Mouse (Mus musculus) gastrocnemius, postnatal 36 days (tissue): ENCODE measurements around the gene Cks2. TPM values are rescaled to one million over a fixed set of nuclear protein-coding genes. Genes with fewer than 3 reads are reported as not detected.

Experiments
- DNase-seq, 2 experiments: peaks; one replicate each; pipeline ENCODE4 v3.0.0; 2022
- intact Hi-C: fragments of 180-260 bp; cut with DNase I; formaldehyde crosslinking; loops from one replicate; pipeline ENCODE4 v1.15.1; 2025
- long read RNA-seq, 2 experiments: library from polyadenylated mRNA; stranded (forward); transcript quantifications; one replicate each; pipeline ENCODE4 v2.0.0; 2021
- total RNA-seq, 2 experiments: library from RNA; stranded (reverse); gene quantifications; 2 replicates each; pipeline ENCODE4 v1.2.3; 2021

Cks2 gene
- 1 to 10 TPM in 1 of 2 experiments, under 1 TPM in 1; 0.99 to 1.9 TPM for total RNA-seq
- long read RNA-seq, experiment 1, result 0 reads
- long read RNA-seq, experiment 2, partial matches to known transcripts, result 0 of 1 reads
- long read RNA-seq, experiment 2, other reads (novel, unspliced or antisense), result 0 of 1 reads

DNA sequence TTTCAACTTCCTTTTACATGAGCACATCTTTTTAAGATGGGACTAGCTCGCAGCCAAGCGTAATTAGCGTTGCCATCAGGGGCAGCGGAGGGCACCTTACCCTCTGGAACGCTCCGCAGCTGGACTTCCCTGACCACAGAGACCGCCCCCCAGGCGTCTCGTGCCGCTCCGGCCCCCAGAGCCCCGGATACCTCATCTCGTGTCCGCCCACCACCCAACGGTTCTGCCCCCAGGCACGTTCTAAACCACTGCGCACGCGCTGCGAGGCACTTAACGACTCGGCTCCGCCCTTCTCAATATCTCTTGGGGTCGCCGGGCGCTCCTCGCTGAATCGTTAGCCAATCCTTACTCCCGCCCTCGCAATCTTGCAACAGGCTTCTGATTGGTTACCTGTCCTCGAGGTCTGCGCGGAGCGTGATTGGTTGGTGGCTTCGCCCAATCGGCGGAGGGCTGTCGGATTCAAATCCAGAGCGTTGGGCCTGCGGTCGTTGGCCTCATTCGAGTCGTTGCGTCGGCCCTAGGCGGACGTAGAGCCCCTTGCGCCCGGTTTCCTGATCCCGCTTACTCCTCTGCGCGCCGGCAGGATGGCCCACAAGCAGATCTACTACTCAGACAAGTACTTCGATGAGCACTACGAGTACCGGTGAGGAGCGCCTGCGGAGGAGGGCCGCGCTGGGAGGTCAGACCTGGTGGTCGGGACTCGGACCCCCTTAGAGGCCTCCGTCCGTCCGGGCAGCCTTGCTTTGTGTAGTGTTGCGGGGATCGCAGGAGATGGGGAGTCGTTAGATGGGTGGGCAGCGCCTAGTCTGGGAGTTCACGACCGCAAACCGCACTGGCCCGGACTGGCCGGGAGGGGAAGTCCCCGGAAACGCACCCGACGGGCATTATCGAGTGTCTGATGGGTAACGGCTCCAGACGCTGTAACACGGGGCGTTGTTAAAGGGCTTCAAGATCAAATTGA, at the start of gene Cks2:
Gene Cks2 (plus strand): TSS at position 404 of the 961 bp plus-strand sequence.
- intact Hi-C loops, result loop anchor here (5.0 kb wide), 1 partner anchor 1732 kb away; the partner anchor contains the start of gene Sptlc1
- peak; percentile 91 to 93 for DNase-seq

DNA sequence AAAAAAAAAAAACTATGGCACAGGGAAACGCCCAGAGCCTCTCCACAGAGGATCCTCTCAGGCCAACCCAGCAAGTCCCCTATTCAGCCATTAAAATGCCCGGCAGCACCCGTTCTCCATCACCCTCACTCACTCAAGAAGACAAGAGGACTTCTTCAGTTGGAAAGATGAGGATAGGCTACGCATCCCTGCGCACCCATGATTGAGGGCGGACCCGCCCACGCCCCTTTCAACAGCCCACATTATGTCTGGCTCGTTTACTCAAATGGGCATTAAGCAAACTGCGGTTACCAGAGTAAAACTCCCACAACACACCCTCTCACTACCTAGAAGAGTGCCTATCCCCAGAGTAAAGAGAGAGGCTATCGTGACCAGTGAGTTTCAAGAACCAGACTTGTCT, 49.6 kb upstream of the Cks2 start:
- DNase-seq, result no peak

GRCm38 (mm10) chr13:51598063-51598462, 47.0 kb upstream of the Cks2 start:
- DNase-seq, result no peak
- intact Hi-C loops, result no loop called here

More for the DNA sequence above, 49.6 kb upstream of the Cks2 start:
- intact Hi-C loops, result no loop called here

DNA sequence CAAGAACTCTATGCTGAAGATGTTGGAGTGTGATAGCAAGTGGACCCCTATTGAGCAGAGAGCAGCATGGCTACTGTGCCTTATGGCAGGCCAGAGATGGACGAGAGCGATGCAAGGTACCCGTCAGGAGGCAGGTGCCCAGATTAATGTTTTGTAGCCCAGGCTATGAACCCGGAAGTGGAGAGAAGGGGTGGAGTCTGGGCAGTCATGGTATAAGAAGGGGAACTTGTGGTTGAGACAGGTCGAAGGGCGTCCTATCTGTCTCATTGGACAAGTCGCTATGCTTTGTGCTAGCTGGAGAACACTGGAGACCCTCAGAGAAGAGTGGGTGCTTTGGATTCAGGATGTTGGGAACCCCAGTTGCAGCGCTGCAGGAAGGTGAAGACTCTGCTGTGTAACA, 44.9 kb upstream of the Cks2 start:
- DNase-seq, result no peak
- intact Hi-C loops, result no loop called here

DNA sequence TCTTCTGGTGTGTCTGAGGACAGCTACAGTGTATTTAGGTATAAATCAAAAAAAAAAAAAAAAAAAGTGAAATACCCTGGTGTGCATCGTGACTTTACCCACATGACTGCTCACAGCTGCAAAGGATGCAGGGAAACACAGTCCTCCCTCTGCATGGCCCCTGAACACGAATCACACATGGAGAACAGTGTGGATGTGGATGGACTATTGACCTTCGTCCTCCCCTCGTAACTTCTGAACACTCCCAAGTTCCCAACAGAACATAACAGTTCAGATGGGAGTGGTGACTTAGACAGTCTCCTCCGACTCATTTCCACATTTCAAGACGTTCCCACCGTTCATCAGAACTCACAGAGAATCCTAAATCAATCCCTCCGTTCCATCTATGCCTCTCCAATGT, 42.3 kb upstream of the Cks2 start:
- intact Hi-C loops, result no loop called here
- DNase-seq, result no peak

GRCm38 (mm10) chr13:51603221-51603893, 41.7 kb upstream of the Cks2 start:
- intact Hi-C loops, result no loop called here
- no peak for DNase-seq

- intact Hi-C loops, result no loop called here
- DNase-seq, result no peak
Measured at GRCm38 (mm10) chr13:51603894-51604244, 41.2 kb upstream of the Cks2 start.

DNA sequence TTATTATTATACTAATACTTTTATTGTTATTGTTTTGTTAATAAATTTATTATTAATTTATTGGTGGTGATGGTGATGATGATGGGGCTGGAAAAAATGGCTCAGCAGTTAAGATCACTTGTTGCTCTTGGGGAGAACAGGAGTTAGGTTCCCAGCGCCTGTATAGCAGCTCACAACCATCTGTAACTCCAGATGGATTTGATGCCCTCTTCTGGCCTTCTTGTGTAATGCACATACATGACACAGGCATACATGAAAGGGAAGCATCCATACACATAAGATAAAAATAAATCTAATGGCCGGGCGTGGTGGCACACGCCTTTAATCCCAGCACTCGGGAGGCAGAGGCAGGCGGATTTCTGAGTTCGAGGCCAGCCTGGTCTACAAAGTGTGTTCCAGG, 35.8 kb upstream of the Cks2 start:
- intact Hi-C loops, result no loop called here
- DNase-seq, result no peak

- intact Hi-C loops, result loop anchor here (10.0 kb wide), 1 partner anchor 176 kb away; no protein-coding TSS in a partner anchor
- DNase-seq, result no peak
Measured at GRCm38 (mm10) chr13:51611060-51611459, 34.0 kb upstream of the Cks2 start.

- DNase-seq, result no peak
- intact Hi-C loops, result loop anchor here (10.0 kb wide), 1 partner anchor 177 kb away; no protein-coding TSS in a partner anchor
Measured at GRCm38 (mm10) chr13:51611500-51611899, 33.5 kb upstream of the Cks2 start.

GRCm38 (mm10) chr13:51615815-51616214, 29.2 kb upstream of the Cks2 start:
- intact Hi-C loops, result loop anchor here (5.0 to 10.0 kb wide), 2 partner anchors 181 to 669 kb away; no protein-coding TSS in a partner anchor
- no peak for DNase-seq

- intact Hi-C loops, result loop anchor here (5.0 to 10.0 kb wide), 2 partner anchors 182 to 669 kb away; no protein-coding TSS in a partner anchor
- DNase-seq, result no peak
Measured at GRCm38 (mm10) chr13:51616417-51617044, 28.5 kb upstream of the Cks2 start.

DNA sequence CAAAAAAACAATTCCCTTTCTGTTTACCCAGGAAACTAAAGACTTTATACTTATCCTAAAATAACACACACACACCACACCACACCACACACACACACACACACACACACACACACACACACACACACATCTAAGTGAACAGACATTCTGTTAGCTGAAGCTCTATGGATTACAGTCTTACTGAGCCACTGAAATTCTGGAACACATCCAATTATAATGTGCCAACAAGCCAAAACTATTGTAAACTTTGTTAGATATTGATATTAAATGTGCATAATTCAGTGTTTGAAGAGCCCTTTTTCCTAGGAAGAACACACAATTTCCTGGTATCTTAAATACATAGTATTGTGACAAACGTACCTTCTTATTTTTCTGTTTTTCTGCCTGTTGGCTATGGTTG, 27.7 kb upstream of the Cks2 start:
- intact Hi-C loops, result loop anchor here (5.0 to 10.0 kb wide), 2 partner anchors 183 to 670 kb away; no protein-coding TSS in a partner anchor
- DNase-seq, result no peak

GRCm38 (mm10) chr13:51617861-51618260, 27.2 kb upstream of the Cks2 start:
- peak in 1 of 2 experiments; percentile 31 for DNase-seq
- intact Hi-C loops, result loop anchor here (5.0 to 10.0 kb wide), 2 partner anchors 183 to 671 kb away; no protein-coding TSS in a partner anchor

- no peak for DNase-seq
- intact Hi-C loops, result loop anchor here (5.0 to 10.0 kb wide), 2 partner anchors 184 to 671 kb away; no protein-coding TSS in a partner anchor
Measured at GRCm38 (mm10) chr13:51618602-51619001, 26.4 kb upstream of the Cks2 start.

- no peak for DNase-seq
- intact Hi-C loops, result no loop called here
Measured at GRCm38 (mm10) chr13:51622626-51623025, 22.4 kb upstream of the Cks2 start.

DNA sequence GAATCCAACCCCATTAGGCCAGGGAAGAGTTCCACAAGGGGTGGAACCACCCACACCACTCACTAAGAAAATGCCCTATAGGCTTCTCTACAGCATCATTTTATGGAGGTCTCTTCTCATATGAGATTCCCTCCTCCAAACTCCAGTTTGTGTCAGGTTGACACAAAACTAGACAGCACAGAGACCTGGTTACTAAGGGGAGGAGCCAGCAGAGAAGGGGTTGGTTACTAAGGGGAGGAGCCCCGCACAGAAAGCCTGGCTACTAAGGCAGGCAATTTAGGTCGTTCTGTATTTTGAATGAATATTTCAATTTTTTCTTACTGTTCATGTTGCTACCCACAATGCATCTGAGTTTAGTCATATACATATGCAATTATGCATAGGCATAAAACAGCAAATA, 21.4 kb upstream of the Cks2 start:
- intact Hi-C loops, result no loop called here
- DNase-seq, result no peak

DNA sequence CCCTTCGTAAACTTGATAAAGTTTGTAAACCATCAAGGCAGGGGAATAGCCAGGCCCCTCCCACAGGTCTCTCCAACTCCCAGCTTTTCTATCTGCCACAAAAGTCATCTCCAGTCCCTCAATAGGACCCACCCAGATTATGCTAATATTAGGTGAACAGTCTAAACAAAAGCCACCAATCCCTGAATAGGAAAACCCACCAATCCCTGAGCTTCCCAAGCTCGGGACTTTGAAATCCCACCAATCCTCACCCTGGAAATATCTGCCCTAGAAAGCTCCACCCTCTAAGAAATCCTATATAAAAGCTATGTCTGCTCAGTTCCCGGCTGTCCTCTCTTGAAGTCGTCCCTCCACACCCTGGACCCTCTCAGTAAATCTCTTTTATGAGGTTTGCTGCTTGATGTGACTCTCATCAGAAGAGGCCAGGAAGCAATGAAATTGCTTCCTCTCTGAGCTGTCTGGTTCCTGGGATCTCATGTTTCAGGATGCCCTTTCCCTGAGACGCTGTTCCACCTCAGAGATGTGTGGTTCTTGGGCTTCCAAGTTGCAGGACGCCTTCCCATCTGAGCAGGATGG, 16.7 kb upstream of the Cks2 start:
- DNase-seq, result no peak
- intact Hi-C loops, result no loop called here

DNA sequence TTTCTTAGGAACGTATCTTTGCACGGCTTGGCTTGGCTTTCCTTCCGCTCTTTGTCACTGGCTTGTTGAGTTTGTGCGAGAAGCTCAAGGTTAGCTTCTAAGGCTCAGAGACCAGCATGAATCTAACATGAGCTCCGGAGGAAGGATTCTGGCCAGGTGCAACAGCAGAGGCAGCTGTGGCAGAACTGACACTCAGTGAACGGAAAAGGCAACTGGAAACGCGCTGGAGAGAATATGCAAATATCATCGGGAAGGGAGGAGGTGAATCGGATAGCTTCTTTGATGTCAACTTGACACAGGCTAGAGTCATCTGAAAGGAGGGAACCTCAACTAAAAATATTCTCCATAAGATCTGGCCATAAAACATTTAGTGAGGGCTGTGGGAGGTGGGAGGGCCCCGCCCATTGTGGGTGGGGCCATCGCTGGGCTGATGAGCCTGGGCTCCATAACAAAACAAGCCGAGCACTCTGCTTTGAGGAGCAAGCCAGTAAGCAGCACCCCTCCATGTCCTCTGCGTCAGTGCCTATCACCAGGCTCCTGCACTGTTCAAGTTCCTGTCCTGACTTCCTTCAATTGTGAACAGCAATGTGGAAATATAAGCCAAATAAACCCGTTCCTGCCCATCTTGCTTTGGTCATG, 13.6 kb upstream of the Cks2 start:
- DNase-seq, result no peak
- intact Hi-C loops, result no loop called here
